Mouse (Mus musculus) lung, postnatal 10 days (tissue): Measurements from ENCODE around the gene Vmn1r107.
"Not testable (repeated sequence)": the region's sequence is repeated elsewhere in the genome, so short reads cannot be mapped to it uniquely, and the experiment has no call there.

ENCODE experiments used
- DNase-seq: peaks from one replicate; pipeline ENCODE4 v3.0.0; 2021

Gene Vmn1r107

GRCm38 (mm10) chr7:20668618-20669017 lies at the start of gene Vmn1r107:
Gene Vmn1r107, plus strand, starts transcription at chr7:20668918.
- not testable (repeated sequence) for DNase-seq

- not testable (repeated sequence) for DNase-seq
These were observed 34.4 kb downstream of the Vmn1r107 start, which contains the start of gene Vmn1r111 for GRCm38 (mm10) chr7:20703116-20703515. Gene Vmn1r111, minus strand, starts transcription at chr7:20703216.
